In genomic region chr19:4855951-4856350, GRCm38 (mm10) we compare ENCODE assay signal across 9 mouse cellular contexts. TPM values are rescaled to one million over a fixed set of nuclear protein-coding genes. Genes with fewer than 3 reads are reported as not detected.
DNase-seq lines count a peak whose midpoint lies in the region; ATAC-seq and TF ChIP-seq lines count a peak whose summit lies in the region.
"Had no signal": no experiment of that assay in that cellular context is flagged by ENCODE, and none has a peak within 500 bp of the region (broad histone marks: within the 10 kb centered on the region; RNA-seq: fewer than 3 reads in every experiment).

No protein-coding gene starts in this region.

- no peak for TF ChIP-seq CTCF in forebrain, postnatal 0 days (IDR thresholded peaks at IDR 0.05; ENCODE audit: low read depth)
- TF ChIP-seq CTCF in thymus, adult 2 months (IDR thresholded peaks at IDR 0.05; ENCODE audit: borderline replicate concordance, control insufficient read depth, extremely low read depth, insufficient read depth, low read length, poor library complexity) = no peak

- H3K4me3 ChIP-seq in heart, embryonic 11.5 days (ENCODE audit: low read depth, low read length) = peak overlapping the region; percentile 59
- peak overlapping the region; percentile 72 for H3K4me3 ChIP-seq in forebrain, postnatal 0 days (ENCODE audit: low read depth, low read length)
- H3K4me3 ChIP-seq in liver, embryonic 16.5 days (ENCODE audit: low read depth, low read length) = peak overlapping the region; percentile 65
- H3K4me3 ChIP-seq in thymus, adult 2 months (ENCODE audit: control insufficient read depth, insufficient read depth, low read length) = no peak overlapping the region

- WGBS in heart, embryonic 11.5 days (ENCODE audit: insufficient replicate concordance) = 73% methylated on average over 4 of the region's 4 CpGs
- 47% methylated on average over 4 of the region's 4 CpGs for WGBS in forebrain, postnatal 0 days
- 62% methylated on average over 4 of the region's 4 CpGs for WGBS in liver, embryonic 16.5 days (ENCODE audit: insufficient replicate concordance)
- WGBS in thymus, adult 2 months = 85% methylated on average over 4 of the region's 4 CpGs

- no peaks in the 10 kb centered on the region for H3K9me3 ChIP-seq in heart, embryonic 11.5 days (replicated peaks; ENCODE audit: control insufficient read depth, low read length)
- no peaks in the 10 kb centered on the region for H3K9me3 ChIP-seq in forebrain, postnatal 0 days (ENCODE audit: low read length)
- H3K9me3 ChIP-seq in liver, embryonic 16.5 days (replicated peaks; ENCODE audit: control insufficient read depth, low read length) = no peaks in the 10 kb centered on the region

- no peak overlapping the region for H3K9ac ChIP-seq in heart, embryonic 11.5 days (ENCODE audit: low read depth, low read length)
- H3K9ac ChIP-seq in forebrain, postnatal 0 days = no peak overlapping the region
- peak overlapping the region; percentile 65; the same call in 1 of the 2 replicates for H3K9ac ChIP-seq in liver, embryonic 16.5 days (ENCODE audit: low read depth, low read length)

- no peak for DNase-seq in heart, adult 8-10 months (ENCODE audit: low spot score)
- DNase-seq in adrenal gland, postnatal 36 days = peak; percentile 57 to 67
- no peak for DNase-seq in forebrain, postnatal 0 days
- DNase-seq in thymus, adult 2 months = no peak
- DNase-seq in layer of hippocampus, postnatal 25 days (ENCODE audit: extremely low spot score in 1 of 2, low spot score in 1 of 2) = no peak
- DNase-seq in spleen, postnatal 4 days (ENCODE audit: low spot score in 2 of 2) = no peak

- H3K36me3 ChIP-seq in heart, embryonic 11.5 days (ENCODE audit: control insufficient read depth, insufficient read depth, low read length) = no peaks in the 10 kb centered on the region
- H3K36me3 ChIP-seq in forebrain, postnatal 0 days (ENCODE audit: insufficient read depth) = peaks cover 27% of the 10 kb centered on the region
- no peaks in the 10 kb centered on the region for H3K36me3 ChIP-seq in liver, embryonic 16.5 days (ENCODE audit: control insufficient read depth, insufficient read depth)
- no peaks in the 10 kb centered on the region for H3K36me3 ChIP-seq in thymus, adult 2 months (ENCODE audit: control insufficient read depth, insufficient read depth, low read length)

- H3K27ac ChIP-seq in heart, embryonic 11.5 days (ENCODE audit: low read depth, low read length) = no peak overlapping the region
- H3K27ac ChIP-seq in forebrain, postnatal 0 days (ENCODE audit: low read depth, low read length) = no peak overlapping the region
- no peak overlapping the region for H3K27ac ChIP-seq in liver, embryonic 16.5 days (ENCODE audit: low read length)
- no peak overlapping the region; the same call in 1 of the 2 replicates for H3K27ac ChIP-seq in thymus, adult 2 months (ENCODE audit: control insufficient read depth, insufficient read depth, low read length)

- peaks cover 2% of the 10 kb centered on the region; the same call in 1 of the 2 replicates for H3K4me1 ChIP-seq in heart, embryonic 11.5 days (ENCODE audit: control insufficient read depth, insufficient read depth, low read length)
- H3K4me1 ChIP-seq in forebrain, postnatal 0 days (ENCODE audit: insufficient read depth) = peaks cover 9% of the 10 kb centered on the region; the same call in 1 of the 2 replicates
- peaks cover 43% of the 10 kb centered on the region for H3K4me1 ChIP-seq in liver, embryonic 16.5 days (ENCODE audit: control insufficient read depth, low read depth, low read length)
- no peaks in the 10 kb centered on the region for H3K4me1 ChIP-seq in thymus, adult 2 months (replicated peaks; ENCODE audit: control insufficient read depth, insufficient read depth, low read length)

- TF ChIP-seq POLR2A in thymus, adult 2 months (IDR thresholded peaks at IDR 0.05; ENCODE audit: control insufficient read depth, extremely low read depth, insufficient read depth, low read length, poor library complexity) = no peak

- no peak for ATAC-seq in heart, embryonic 11.5 days (replicated peaks; ENCODE audit: insufficient number of reproducible peaks, low FRiP score, low TSS enrichment)
- no peak for ATAC-seq in forebrain, postnatal 0 days
- ATAC-seq in liver, embryonic 16.5 days (ENCODE audit: low read depth) = no peak

- peak overlapping the region; percentile 95; the same call in 1 of the 2 replicates for H3K4me2 ChIP-seq in heart, embryonic 11.5 days
- peak overlapping the region; percentile 99 for H3K4me2 ChIP-seq in forebrain, postnatal 0 days (ENCODE audit: low read depth)
- peak overlapping the region; percentile 85 for H3K4me2 ChIP-seq in liver, embryonic 16.5 days (ENCODE audit: low read depth, low read length)

- no peaks in the 10 kb centered on the region for H3K27me3 ChIP-seq in heart, embryonic 11.5 days (ENCODE audit: control insufficient read depth, insufficient read depth, low read length)
- no peaks in the 10 kb centered on the region for H3K27me3 ChIP-seq in forebrain, postnatal 0 days (ENCODE audit: insufficient read depth, low read length)
- H3K27me3 ChIP-seq in liver, embryonic 16.5 days (ENCODE audit: control insufficient read depth, insufficient read depth, low read depth, low read length) = peaks cover 33% of the 10 kb centered on the region
- peaks cover 6% of the 10 kb centered on the region; the same call in 1 of the 2 replicates for H3K27me3 ChIP-seq in thymus, adult 2 months (ENCODE audit: control insufficient read depth, insufficient read depth, low read length)

RNA-seq across cellular contexts. Expression of gene Ctsf, which starts 1.0 kb away (rescaled TPM):
- 23.3 and 30.2 TPM in 2 replicates for polyA plus RNA-seq in heart, embryonic 11.5 days (2014; fragmentation: Nextera tagmentation; extraction: Ambion mirVana)
- total RNA-seq in heart, adult 8-10 months (2022) = 10 to 100 TPM; 77.7 to 86.2 (median 81.6) TPM
- 100 to 1,000 TPM; 332 to 462 TPM for total RNA-seq in adrenal gland, postnatal 36 days (2021)
- 81.0 and 117 TPM in 2 replicates for total RNA-seq in forebrain, postnatal 0 days (2014; rRNA removed)
- polyA plus RNA-seq in forebrain, postnatal 0 days (2015; fragmentation: Nextera tagmentation; extraction: Ambion mirVana) = 74.7 and 79.4 TPM in 2 replicates
- 27.3 and 30.5 TPM in 2 replicates for polyA plus RNA-seq in liver, embryonic 16.5 days (2015; fragmentation: Nextera tagmentation; extraction: Ambion mirVana)
- 27.0 and 31.9 TPM in 2 replicates for polyA plus RNA-seq in thymus, adult 2 months (2012; rRNA removed)
- total RNA-seq in layer of hippocampus, postnatal 25 days (2021) = 100 to 1,000 TPM; 113 to 118 TPM
- total RNA-seq: CH12.LX had no signal

RNA-seq across cellular contexts. Expression of gene Ccdc87, which starts 16.8 kb away (rescaled TPM):
- not detected in 2 replicates for polyA plus RNA-seq in heart, embryonic 11.5 days (2014; fragmentation: Nextera tagmentation; extraction: Ambion mirVana)
- under 1 TPM in 2 of 4 experiments, not detected in 2; 0.09 to 0.14 TPM for total RNA-seq in heart, adult 8-10 months (2022)
- total RNA-seq in adrenal gland, postnatal 36 days (2021) = under 1 TPM in 1 of 2 experiments, not detected in 1; 0.20 TPM
- total RNA-seq in forebrain, postnatal 0 days (2014; rRNA removed) = 0.92 and 1.1 TPM in 2 replicates
- 0.80 and 1.2 TPM in 2 replicates for polyA plus RNA-seq in forebrain, postnatal 0 days (2015; fragmentation: Nextera tagmentation; extraction: Ambion mirVana)
- not detected in 2 replicates for polyA plus RNA-seq in liver, embryonic 16.5 days (2015; fragmentation: Nextera tagmentation; extraction: Ambion mirVana)
- 0.19 and 0.24 TPM in 2 replicates for polyA plus RNA-seq in thymus, adult 2 months (2012; rRNA removed)
- total RNA-seq in layer of hippocampus, postnatal 25 days (2021) = 1 to 10 TPM; 1.8 to 2.2 TPM
- total RNA-seq: CH12.LX had no signal

RNA-seq across cellular contexts. Expression of gene Ccs, which starts 16.8 kb away (rescaled TPM):
- 37.5 and 38.8 TPM in 2 replicates for polyA plus RNA-seq in heart, embryonic 11.5 days (2014; fragmentation: Nextera tagmentation; extraction: Ambion mirVana)
- total RNA-seq in heart, adult 8-10 months (2022) = 10 to 100 TPM; 22.2 to 32.1 (median 28.6) TPM
- total RNA-seq in adrenal gland, postnatal 36 days (2021) = 100 to 1,000 TPM; 112 to 121 TPM
- total RNA-seq in forebrain, postnatal 0 days (2014; rRNA removed) = 27.3 and 35.4 TPM in 2 replicates
- polyA plus RNA-seq in forebrain, postnatal 0 days (2015; fragmentation: Nextera tagmentation; extraction: Ambion mirVana) = 41.7 and 44.3 TPM in 2 replicates
- 55.2 and 57.1 TPM in 2 replicates for polyA plus RNA-seq in liver, embryonic 16.5 days (2015; fragmentation: Nextera tagmentation; extraction: Ambion mirVana)
- 35.8 and 45.8 TPM in 2 replicates for polyA plus RNA-seq in thymus, adult 2 months (2012; rRNA removed)
- 10 to 100 TPM; 30.6 to 37.8 TPM for total RNA-seq in layer of hippocampus, postnatal 25 days (2021)

RNA-seq across cellular contexts. Expression of gene Actn3, which starts 21.8 kb away (rescaled TPM):
- 4.5 and 5.2 TPM in 2 replicates for polyA plus RNA-seq in heart, embryonic 11.5 days (2014; fragmentation: Nextera tagmentation; extraction: Ambion mirVana)
- total RNA-seq in heart, adult 8-10 months (2022) = 1 to 10 TPM; 2.0 to 4.3 (median 2.6) TPM
- total RNA-seq in adrenal gland, postnatal 36 days (2021) = under 1 TPM; 0.53 to 0.66 TPM
- total RNA-seq in forebrain, postnatal 0 days (2014; rRNA removed) = 2.6 and 5.1 TPM in 2 replicates
- polyA plus RNA-seq in forebrain, postnatal 0 days (2015; fragmentation: Nextera tagmentation; extraction: Ambion mirVana) = 1.8 and 2.2 TPM in 2 replicates
- polyA plus RNA-seq in liver, embryonic 16.5 days (2015; fragmentation: Nextera tagmentation; extraction: Ambion mirVana) = 0.65 and 1.3 TPM in 2 replicates
- polyA plus RNA-seq in thymus, adult 2 months (2012; rRNA removed) = 8.4 and 11.8 TPM in 2 replicates
- total RNA-seq in layer of hippocampus, postnatal 25 days (2021) = under 1 TPM; 0.84 to 0.89 TPM

RNA-seq across cellular contexts. Expression of gene Zdhhc24, which starts 22.5 kb away (rescaled TPM):
- polyA plus RNA-seq in heart, embryonic 11.5 days (2014; fragmentation: Nextera tagmentation; extraction: Ambion mirVana) = 7.1 and 8.9 TPM in 2 replicates
- total RNA-seq in heart, adult 8-10 months (2022) = 1 to 10 TPM; 2.8 to 4.2 (median 3.4) TPM
- 10 to 100 TPM; 21.3 to 21.9 TPM for total RNA-seq in adrenal gland, postnatal 36 days (2021)
- 22.2 and 24.1 TPM in 2 replicates for total RNA-seq in forebrain, postnatal 0 days (2014; rRNA removed)
- polyA plus RNA-seq in forebrain, postnatal 0 days (2015; fragmentation: Nextera tagmentation; extraction: Ambion mirVana) = 9.1 and 15.2 TPM in 2 replicates
- 10.5 and 10.6 TPM in 2 replicates for polyA plus RNA-seq in liver, embryonic 16.5 days (2015; fragmentation: Nextera tagmentation; extraction: Ambion mirVana)
- 53.0 and 53.5 TPM in 2 replicates for polyA plus RNA-seq in thymus, adult 2 months (2012; rRNA removed)
- total RNA-seq in layer of hippocampus, postnatal 25 days (2021) = 10 to 100 TPM; 24.9 to 25.5 TPM

Comparison
In these comparisons a context has a peak if more than half of its experiments do, and no peak if none do; other contexts are left out.
1. DNase-seq: peak in adrenal gland, postnatal 36 days (2 of 2); none in heart, adult 8-10 months (single experiment), forebrain, postnatal 0 days (single experiment), thymus, adult 2 months (single experiment), layer of hippocampus, postnatal 25 days (0 of 2) and spleen, postnatal 4 days (0 of 2).
2. Peak in every context shown above with its lines, with median percentiles within 50 percentile points of each other: H3K4me2 ChIP-seq.